Mouse (Mus musculus): ENCODE measurements around the gene Snai3.

GRCm38 (mm10) chr8:122469965-122470364, 9.4 kb upstream of the Snai3 start:
- no peak for TF ChIP-seq CTCF (IDR thresholded peaks at IDR 0.05; ENCODE audit: low read depth)
- no peak for TF ChIP-seq EP300 (optimal IDR thresholded peaks at IDR 0.05)

Data from stomach, postnatal 0 days (tissue).